Mouse (Mus musculus) T-helper 1 cell (primary cell): ENCODE data around the gene Hspg2.

ENCODE experiments used
- in situ Hi-C: fragments of 300-600 bp; cut with MboI, MseI; formaldehyde crosslinking; loops from one replicate; pipeline ENCODE4 v1.15.1; 2025; ENCODE audit warnings: high pct_unique_total_duplicates

Gene Hspg2

DNA sequence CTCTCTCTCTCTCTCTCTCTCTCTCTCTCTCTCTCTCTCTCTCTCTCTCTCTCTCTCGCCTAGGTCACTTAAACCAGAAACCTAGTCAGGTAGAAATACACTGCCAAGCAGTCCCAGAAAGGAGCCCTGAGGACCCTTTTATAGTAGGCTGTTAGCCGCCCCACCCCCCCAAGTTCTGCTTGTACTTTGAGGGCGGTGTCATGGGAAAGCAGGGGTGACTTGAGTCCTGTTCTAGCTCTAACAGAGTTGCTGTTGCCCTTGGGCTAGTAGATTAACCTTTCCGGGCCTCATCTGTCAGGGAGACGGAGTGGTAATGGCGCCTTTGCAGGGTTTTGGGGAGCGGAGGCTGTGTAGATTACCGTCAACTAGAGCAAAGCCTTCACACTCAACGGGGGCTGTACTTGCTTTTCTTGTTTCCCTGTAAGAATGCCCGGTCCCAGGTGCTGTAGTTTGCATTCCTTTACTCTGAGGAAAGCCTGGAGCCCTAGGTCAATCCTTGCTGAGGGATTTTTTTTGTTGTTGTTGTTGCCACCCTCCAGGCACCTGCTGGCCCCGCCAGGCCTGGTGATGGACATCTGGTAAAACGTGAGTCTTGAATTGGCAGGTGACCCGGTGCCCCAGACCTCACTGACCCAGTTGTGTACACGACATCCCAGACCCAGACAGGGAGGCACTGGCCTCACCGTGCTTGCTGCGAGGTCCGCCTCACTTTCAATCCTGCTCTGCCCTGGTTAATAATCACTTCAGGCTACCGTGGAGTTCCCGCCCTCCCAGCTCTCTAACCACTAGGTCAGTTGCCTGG is 11.8 kb downstream of the Hspg2 start:
- in situ Hi-C loops: no loop called here

DNA sequence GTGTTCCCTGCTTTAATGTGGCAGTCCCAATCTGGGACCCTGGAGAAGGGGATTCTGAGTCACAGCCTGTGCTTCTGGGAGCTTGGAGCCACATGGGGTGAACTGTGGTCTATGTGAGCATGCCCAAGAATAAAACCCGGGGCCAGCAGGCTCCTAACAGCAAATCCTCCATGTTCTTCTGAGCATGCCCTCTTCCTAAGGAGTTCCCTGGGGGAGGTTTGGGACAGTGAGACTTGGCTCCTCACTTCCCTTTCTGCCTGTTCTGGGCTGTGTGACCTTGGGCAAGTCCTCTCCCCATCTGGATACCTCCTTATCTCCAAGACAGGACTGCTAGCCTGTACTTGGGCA is 12.4 kb downstream of the Hspg2 start:
- in situ Hi-C loops: no loop called here

DNA sequence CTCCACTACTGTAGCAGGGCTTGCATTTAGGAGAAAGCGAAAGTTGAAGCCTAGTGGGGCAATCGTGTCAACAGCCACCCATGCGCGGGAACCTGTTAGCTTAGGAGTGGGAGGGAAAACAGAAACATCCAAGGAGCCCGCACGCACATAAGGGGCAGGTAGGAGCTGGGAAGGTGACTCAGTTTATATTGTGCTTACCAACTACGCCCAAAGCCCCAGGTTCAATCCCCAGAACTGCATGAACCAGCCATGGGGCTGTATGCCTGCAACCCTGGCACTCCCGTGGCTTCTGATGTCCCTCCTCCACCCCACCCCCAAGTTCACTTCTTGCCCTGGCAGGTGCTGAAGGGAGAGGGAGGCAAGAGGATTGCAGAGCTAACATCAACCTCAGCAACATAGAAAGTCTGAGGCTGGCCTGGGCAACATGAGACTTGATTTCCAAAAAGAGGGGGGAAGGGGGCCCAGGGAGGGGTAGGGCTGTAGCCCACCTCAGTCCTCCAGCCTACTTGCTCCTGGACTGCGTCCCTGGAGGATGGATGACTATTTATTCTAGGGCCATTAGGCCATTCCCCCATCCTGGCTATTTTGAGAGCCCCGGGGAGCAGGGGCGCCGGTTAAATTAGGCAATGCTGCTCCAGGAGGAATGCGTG is 12.9 kb downstream of the Hspg2 start:
- in situ Hi-C loops: no loop called here

DNA sequence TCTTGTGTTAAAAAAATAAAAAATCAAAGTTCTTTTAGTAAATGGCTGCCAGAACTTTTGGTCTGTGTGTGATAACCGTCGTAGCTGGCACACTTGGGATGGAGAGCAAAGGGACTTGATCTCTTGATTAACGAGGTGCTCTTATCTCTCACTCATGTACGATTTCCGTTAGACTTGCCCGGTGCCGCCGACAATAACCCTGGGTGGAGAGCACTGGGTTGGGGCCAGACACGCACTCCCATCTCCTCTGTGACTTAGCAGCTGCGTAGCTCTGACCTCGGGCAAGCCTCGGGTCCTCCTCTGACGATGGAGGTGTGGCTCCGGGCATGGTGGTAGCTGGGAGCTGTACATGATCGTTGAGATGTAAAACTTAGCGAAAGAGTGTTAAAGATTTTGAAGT is 15.3 kb downstream of the Hspg2 start:
- in situ Hi-C loops: no loop called here

DNA sequence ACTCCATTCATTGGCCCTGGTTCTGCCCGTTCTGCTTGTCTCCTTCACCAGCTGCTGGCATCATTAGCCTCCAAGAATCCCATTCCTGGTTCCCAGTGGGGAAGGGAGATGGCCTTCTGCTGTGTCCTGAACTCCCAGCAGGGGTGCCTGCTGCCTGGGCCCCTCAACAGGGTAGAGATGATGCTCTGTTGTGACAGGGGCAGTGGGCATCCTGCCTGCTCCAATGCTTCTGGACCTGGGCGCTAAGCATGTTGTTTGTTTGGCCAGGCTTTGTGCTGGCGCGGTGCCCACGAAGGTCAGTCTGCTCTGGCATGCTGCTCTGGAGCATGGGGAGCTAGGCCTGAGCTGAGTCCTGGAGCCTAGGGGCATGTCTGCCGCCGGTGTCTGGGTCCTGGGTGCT is 16.0 kb downstream of the Hspg2 start:
- in situ Hi-C loops: no loop called here

DNA sequence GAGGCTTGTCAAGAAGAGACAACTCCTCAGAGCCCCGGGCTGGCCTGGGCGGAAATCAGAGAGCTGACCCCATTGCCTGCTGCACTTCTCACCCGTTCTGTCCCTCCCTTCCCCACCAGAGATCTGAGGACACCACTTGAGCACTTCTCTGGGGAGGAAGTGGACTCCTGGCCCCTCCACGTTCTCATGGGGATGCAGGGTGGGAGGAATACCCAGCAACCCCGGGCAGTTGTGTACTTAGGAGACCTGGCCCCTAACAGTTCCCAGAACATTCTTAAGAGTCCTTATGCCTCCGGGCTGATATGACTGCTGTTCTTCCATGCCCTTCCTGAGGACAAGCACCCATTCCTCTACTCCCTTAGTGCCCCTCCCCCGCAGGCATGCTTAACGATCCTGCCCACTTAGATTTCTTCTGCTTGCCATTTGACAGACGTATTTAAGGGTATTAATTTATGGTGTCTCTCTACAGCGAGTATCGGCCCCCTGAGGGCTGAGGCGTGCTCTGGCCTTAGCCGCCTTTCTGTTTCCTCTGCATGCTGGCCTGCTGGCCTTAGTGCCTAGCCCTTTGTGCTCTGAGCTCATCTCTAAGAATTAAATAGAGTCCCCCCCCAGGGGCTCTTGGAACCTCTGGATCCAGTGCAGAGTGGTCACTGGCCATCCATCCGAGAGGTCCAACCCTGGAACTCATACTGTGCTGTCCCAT is 16.8 kb downstream of the Hspg2 start:
- in situ Hi-C loops: no loop called here

DNA sequence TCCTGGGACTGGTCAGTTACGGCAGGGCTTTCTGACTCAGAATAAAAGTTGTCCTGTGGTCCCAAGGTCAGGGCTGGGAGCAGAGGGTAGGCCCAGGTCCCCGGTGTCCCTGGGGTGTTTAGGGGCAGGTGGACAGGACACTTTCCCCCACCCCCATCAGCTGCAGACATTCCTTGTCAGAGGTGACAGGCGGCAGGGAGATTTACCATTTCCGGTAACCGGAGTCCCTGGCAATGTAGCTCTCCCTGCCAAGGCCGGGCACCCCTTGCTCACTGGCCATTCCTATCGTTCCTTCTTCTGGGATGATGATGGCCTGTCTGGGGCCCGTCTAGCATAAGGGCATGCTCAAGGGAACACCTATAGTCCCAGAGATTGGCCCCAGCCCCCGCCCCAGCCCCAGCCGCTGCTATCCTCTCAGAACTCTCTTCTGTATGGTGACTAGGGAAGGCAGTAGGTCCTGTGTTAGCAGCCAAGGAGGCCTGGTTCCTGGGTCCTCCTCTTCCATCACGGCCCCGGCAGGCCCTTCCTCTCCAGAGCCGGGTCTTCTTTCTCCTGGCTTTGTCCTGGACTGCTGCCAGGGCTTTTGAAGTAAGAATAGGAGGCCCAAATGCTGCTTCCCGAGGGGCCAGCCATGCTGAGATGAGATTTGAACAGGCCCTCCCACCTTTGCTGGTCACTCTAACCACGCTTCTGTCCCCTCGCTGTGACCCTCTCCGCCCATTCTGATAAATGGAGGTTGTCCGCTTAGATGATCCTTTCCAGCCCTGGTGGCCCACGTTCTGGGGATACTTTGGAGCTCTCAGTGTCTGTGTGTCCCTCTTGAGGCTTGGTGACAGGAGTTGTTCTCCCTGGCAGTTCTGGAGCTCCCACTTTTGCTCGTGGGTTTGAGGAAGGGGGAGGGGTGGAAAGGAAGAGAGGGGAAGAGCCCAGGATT is 17.8 kb downstream of the Hspg2 start:
- in situ Hi-C loops: no loop called here

DNA sequence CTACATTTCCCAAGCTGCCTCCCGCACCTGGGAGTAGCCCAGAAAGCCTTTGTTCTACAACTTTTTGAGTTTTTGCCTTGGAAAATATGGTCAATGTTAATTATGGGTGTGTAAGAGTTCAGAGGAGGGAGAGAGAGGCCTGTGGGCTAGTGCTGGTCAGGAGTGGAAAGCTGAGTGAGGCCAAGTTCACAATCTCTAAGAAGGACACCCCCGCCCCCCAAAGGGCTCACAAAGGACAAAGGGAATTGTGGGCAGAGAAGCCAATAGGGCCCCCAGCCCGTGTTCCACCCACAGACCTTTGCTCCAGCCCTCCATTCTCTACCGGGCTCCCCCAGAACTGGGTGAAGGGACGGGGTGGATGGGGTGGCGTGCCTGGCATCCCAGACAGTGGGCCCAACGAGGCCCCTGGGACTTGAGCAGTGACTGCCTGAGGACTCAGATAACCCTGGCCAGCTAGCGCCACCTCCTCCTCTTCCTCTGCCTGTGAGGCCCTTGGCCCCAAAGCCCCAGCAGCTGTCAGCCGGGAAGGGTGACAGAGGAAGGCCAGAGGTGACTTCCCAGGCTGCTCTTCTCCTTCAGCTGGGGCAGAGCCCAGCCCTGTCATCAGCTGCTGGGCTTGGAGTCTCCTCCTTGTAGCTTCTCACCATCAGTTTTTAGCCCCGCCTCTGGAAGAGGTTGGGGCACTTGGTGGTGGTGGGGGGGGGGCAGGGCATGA is 18.9 kb downstream of the Hspg2 start:
- in situ Hi-C loops: no loop called here

DNA sequence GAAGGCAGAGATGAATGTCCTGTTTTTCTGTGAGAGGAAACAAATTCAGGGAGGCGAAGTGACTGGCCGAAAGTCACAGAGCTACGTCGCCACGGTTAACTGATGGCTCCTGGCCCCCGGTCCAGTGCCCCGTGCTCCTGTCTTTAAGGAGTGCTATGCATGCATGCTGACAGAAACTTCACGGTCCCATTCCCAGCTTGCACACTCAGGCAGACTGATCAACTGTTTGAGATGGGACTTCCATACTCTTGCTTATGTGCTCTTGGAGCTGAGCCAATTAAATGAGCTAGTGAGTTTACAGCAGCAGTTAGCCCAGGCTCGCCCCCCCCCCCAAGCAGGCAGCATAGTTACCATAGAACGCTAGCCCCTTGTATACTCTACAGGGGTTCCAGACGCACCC is 19.5 kb downstream of the Hspg2 start:
- in situ Hi-C loops: no loop called here

DNA sequence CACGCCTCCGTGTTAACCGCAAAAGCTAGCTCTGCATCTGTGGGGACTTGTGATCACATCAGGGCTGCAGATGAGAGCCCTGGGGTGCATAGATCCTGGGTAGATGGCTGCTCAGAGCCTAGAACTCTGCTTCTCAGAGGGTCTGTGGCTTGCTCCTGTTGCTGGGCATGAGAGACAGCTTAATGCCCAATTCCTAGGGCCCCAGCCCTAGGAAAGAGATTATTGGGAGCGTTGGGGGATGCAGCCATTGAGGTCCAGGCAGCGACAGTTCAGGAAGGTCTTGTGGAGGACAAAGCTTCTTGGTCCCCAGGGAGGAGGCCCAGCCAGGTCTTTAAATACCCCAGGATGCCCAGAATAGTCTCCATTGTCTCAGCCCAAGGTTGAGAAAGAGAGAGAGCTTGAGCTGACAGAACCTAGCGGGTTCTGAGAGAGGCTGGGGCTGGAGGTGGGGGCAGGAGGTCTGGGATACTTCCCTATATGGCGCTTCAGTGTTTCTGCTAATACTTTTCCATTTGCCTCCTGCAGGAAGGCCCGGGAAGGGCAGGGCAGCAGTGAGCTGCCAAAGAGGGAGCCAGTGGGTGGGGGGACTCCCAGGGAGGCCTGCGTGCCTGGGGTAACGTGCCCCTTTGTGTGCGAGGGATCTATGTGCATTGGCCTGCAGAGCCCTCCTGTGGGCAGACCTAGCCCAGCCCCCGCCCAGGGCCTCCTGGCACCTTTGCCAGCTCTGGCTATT is 20.2 kb downstream of the Hspg2 start:
- in situ Hi-C loops: no loop called here

DNA sequence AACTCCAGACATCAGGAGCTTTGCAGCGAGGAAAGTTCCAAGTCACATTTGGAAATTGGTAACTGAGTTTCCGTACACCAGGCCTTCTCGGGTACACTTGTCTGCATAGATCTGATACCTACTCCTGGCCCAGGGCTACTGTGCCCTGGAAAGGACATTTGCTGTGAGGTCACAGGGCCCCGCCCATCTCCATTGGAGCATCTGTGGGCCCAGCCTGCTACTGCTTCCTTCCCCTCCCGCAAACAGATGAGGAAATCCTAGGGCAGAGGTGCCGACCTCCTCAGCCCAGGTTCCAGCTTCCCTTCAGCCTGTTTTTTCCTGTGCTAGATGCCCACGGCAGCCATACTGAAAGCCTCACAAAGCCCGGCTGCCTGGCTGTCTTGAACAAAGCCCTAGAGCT is 21.4 kb downstream of the Hspg2 start:
- in situ Hi-C loops: no loop called here

DNA sequence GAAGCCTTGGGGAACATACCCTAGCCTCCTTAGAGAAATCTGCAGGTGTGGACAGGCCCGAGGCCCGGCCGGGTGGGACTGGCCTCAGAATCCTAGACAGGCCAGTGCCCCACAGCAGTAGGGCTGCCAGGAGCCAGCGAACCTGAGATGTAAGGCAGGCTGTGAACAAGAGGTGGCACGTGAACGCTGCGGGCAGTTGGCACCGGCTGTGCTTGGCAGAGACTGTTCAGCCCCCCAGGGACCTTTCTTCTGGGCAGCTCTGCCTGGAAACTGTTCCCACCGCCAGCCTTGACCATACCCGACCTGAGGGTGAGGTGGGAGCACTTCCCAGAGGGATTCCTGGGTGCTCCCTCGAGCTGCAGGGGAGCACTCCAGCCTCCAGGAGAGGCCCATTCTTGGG is 24.0 kb downstream of the Hspg2 start:
- in situ Hi-C loops: no loop called here

DNA sequence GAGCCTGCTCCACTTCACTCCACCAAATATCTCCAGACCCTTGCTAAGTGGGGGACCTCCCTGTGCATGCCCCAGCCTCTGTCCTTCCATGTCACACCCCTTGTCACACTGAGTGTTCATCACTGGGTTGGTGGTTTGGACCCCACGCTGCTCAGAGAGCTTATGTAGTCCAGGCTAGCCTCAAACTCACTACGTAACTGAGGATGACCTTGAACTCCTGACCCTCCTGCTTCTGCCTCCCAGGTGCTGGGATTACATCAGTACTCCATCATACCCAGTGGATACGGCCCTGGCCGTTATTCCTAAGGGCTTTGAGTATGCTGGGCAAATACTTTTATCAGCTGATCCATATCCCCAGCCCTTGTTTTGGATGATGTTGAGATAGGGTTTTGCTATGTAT is 24.6 kb downstream of the Hspg2 start:
- in situ Hi-C loops: no loop called here

DNA sequence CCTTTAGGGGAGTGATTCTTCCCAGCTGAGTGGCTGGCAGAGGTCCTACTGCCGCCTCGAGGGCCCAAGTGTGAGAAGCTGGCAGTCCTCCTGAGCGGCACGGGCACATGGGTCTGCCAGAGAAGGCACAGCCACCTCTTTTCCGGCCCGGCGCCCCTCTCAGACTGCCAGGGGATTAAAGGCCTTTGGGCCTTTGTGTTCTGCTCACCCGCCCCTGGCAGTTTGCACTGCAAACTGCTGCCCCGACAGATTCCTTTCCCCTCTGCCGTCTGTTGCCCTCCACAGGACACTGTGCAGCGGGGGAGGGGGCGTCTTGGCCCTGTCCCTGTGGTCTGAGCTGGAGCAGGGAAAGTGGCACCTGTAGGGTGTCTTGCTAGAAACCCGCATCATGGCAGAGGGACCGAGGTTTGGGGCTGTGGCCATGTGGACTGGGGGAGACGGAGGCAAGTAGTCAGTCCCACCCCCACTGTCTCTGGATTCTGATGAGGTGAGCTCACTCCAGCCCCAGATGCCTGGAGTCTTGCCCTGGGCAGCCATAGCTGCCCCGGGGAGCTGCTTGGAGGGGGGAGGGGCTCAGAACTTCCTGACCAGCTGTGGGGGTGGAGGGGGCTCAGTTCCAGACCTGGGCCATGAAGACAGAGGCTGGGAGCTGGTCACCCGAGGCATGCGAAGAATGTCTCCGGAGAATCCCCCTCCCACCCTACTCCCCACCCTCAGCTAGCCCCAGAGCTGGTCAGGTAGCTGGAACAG is 26.4 kb downstream of the Hspg2 start:
- in situ Hi-C loops: no loop called here

DNA sequence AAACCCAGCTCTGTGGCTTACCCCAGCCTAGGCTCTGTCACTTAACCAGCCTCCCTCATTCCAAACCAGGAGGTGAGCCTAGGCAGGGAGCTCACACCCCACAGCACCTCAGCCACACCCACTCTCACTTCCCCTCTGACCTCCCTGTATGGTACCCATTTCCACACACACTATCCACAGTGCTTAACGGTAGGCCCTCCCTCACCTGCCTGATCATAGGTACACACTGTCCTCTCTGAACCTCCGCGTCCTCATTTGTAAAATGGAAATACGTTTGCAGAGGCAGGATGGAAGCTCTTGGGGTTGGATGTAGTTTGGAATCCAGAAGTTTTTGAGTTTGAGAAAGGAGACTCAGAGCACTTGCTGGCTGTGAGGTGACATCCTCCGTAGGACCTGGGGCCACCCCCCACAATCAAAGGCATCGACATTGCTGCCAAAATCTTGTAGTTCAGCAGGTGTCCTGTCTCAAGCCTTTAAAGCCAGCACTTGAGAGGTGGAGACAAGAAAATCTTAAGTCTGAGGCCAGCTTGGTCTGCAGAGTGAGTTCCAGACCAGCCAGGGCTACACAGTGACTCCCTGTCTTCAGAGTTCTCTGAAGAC is 27.0 kb downstream of the Hspg2 start:
- in situ Hi-C loops: no loop called here

DNA sequence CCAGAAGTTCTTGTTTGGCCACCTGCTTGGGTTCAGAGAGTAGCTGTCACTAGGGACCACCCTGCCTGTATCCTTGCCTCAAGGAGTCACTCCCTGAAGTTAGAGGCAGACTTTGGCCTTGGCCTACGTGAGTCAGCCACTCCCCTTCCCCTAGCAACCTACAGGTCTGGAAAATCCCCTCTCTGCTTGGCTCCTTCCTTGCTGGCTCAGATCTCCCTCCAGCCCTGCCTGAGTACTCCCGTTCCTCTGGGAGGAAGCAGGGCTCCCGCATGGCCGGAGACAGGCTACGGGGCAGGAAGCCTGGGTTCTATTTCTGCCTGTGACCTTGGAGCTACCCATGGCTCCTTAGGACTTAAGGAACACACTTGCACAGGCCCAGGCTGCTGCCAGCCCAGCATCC is 28.8 kb downstream of the Hspg2 start:
- in situ Hi-C loops: no loop called here

DNA sequence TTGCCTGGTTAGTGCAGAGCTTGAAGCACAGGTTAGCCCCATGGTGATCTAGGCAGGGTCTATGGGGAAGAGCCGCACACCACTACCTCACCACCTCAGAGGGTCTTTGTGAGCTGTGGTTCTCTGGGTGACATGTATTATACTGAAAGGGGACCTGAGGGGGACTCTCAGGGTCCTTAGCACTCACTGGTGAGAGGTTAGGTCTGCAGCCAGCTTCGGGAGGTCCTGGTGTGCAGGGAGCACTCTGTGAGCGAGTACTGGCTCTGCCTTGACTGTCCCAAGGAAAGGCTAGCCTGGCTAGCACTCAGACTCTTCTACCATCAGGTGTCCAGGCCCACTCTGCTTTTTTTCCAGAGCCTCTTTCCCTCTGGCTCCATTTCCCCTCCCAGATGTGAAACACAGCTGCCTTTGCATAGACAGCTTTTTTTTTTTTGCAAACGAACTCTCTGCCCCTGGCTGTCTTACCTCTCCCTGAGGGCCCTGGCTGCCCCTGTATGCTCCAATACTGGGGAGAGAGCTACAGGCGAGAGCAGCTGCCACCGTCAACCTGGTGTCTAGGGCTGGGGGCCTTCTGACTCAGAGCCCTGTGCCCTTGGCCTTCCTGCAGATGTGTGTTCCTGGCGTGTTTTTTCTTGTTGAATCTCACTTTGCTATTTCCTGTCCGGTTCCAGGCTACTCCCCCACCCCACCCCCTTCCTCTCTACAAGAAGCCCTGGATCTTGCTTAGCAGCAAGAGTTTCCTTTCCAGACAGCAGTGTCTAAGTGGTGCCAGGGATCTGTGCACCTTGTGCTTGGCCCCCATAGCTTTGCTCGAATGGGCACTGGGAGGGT is 29.5 kb downstream of the Hspg2 start:
- in situ Hi-C loops: no loop called here

DNA sequence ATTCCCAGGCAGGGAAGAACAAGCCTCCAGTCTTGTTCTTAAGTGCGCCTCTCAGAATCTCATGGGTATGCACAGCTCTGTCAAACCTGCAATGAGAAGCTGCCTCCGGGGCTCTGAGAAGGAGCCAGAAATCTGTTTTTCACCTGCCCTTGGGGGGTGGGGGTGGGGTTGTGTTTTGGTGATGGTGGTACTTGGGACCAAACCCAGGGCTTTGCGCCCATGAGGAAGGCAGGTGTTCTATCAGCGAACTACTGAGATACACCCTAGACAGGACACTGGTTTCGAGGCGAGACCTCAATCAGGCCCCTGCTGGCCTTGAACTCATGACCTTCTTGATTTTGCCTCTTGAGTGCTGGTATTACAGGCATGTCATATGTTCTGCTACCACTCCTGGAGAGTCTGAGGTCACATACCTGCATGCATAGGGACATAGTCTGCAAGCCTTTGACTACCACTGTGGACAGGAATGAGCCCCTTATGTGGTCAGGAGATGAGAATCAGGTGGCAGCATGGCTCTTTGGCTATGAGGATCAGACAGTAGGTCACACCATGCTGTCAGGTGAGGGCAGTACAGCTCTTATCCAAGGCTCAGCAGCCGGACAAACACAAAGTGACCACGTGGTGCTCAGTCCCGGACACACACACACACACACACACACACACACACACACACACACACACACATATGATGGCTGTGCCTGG is 30.5 kb downstream of the Hspg2 start:
- in situ Hi-C loops: no loop called here
